Mouse (Mus musculus) midbrain, embryonic 11.5 days (tissue): Measurements from ENCODE around the gene Bbx. TPM values are rescaled to one million over a fixed set of nuclear protein-coding genes. Genes with fewer than 3 reads are reported as not detected.

Experiments used
- ATAC-seq: fragments of 200-750 bp; cut with Nextera tagmentation; 2 replicates; pipeline ENCODE4 v1.8.0; 2017; ENCODE audit warnings: moderate TSS enrichment, moderate library complexity; ENCODE audit not compliant: low FRiP score
- DNase-seq: peaks from one replicate; pipeline ENCODE4 v3.0.0; 2015; ENCODE audit warnings: low spot score; ENCODE audit errors: missing footprints
- H3K27ac ChIP-seq: fragments of 300-500 bp; sonication (generic); 2 replicates; pipeline ENCODE4 v1.5.1; 2014; ENCODE audit warnings: low read depth, low read length
- H3K27me3 ChIP-seq: fragments of 300-500 bp; sonication (generic); 2 replicates; pipeline ENCODE4 v1.6.1; 2014; ENCODE audit warnings: mild to moderate bottlenecking, low read length, moderate library complexity, mixed read lengths; ENCODE audit not compliant: control insufficient read depth, insufficient read depth
- H3K36me3 ChIP-seq: fragments of 300-500 bp; sonication (generic); 2 replicates; pipeline ENCODE4 v1.6.1; 2014; ENCODE audit warnings: mild to moderate bottlenecking, low read length, moderate library complexity, mixed read lengths; ENCODE audit not compliant: control insufficient read depth, insufficient read depth
- H3K4me1 ChIP-seq: fragments of 300-500 bp; sonication (generic); 2 replicates; pipeline ENCODE4 v1.6.1; 2014; ENCODE audit warnings: low read length; ENCODE audit not compliant: control insufficient read depth, insufficient read depth
- H3K4me2 ChIP-seq: fragments of 300-500 bp; sonication (generic); 2 replicates; pipeline ENCODE4 v1.6.1; 2014; ENCODE audit warnings: mild to moderate bottlenecking, moderate library complexity
- H3K4me3 ChIP-seq: fragments of 300-500 bp; sonication (generic); 2 replicates; pipeline ENCODE4 v1.5.1; 2014; ENCODE audit warnings: low read depth, low read length
- H3K9ac ChIP-seq: fragments of 300-500 bp; sonication (generic); 2 replicates; pipeline ENCODE4 v1.6.1; 2014; ENCODE audit warnings: low read length
- H3K9me3 ChIP-seq: fragments of 300-500 bp; sonication (generic); 2 replicates; pipeline ENCODE4 v1.6.1; 2016; ENCODE audit warnings: low read length; ENCODE audit not compliant: control insufficient read depth
- WGBS: fragments of 180-500 bp; shearing (Covaris S2); extraction: QIAGEN DNeasy Blood & Tissue Kit; methylation state at CpG from one replicate; pipeline ENCODE4 v1.1.7; 2014; 5-methylcytosine and 5-hydroxymethylcytosine counted together
- polyA plus RNA-seq: library from polyadenylated mRNA; unstranded; fragments of >200 nt; fragmentation: Nextera tagmentation; extraction: Ambion mirVana; gene quantifications from 2 replicates; pipeline ENCODE4 v1.2.1, GENCODE M21; 2014

The Bbx gene
- polyA plus RNA-seq, 1 experiment from 2014 or later: 23.8 TPM

DNA sequence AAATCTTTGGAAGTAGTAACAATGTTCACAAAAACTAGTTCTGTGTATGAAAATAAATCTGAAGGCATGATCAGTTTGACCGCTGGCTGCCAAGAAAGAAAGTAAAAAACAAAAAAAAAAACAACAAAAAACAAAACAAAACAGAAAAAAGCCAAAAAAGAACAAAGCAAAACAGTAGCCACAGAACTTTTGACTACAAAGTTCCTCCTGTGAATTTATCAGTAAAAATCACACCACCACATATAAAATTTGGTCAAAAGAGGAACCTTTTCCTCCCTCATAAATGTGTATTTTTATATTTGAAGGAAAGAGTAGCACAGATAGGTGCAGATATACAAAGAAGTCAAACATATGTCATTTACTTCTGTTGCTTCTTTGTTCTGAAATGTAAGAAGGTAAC lies 239.6 kb downstream of the Bbx start:
- Histone ChIP-seq H3K27me3 (no peaks in the 10 kb centered on the region), H3K27ac (no peak overlapping the region), H3K4me3 (no peak overlapping the region), H3K36me3 (no peaks in the 10 kb centered on the region), H3K9me3 (no peaks in the 10 kb centered on the region), H3K4me1 (no peaks in the 10 kb centered on the region), H3K9ac (no peak overlapping the region), H3K4me2 (no peak overlapping the region)
- 92% methylated on average over 1 of the region's 1 CpGs for WGBS
- no peak for ATAC-seq
- DNase-seq: no peak

DNA sequence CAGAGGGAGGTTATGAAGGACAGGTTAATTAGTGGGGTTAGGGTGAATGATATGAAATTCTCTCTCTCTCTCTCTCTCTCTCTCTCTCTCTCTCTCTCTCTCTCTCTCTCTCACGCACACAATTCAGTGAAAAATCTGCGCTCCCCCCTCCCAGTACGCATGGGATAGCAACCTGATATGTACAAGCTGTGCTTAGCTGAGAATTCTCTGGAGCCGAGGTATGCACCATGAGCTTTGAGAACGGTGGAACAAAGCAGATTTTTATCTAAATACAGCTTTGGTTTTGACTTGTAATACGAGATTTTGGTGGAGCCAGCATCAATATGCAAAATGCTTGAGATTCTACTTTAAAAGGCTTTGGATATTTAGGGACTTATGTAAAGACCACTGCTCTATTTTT lies 243.1 kb downstream of the Bbx start:
- no peaks in the 10 kb centered on the region for H3K9me3 ChIP-seq
- 70% methylated on average over 6 of the region's 6 CpGs for WGBS
- DNase-seq (peak; percentile 57), ATAC-seq (no peak)
- H3K27me3 ChIP-seq: no peaks in the 10 kb centered on the region
- H3K4me2 ChIP-seq: no peak overlapping the region
- no peaks in the 10 kb centered on the region for H3K36me3 ChIP-seq
- no peak overlapping the region for H3K27ac ChIP-seq
- H3K4me3 ChIP-seq: no peak overlapping the region
- peaks cover 6% of the 10 kb centered on the region; the same call in 1 of the 2 replicates for H3K4me1 ChIP-seq
- no peak overlapping the region for H3K9ac ChIP-seq

DNA sequence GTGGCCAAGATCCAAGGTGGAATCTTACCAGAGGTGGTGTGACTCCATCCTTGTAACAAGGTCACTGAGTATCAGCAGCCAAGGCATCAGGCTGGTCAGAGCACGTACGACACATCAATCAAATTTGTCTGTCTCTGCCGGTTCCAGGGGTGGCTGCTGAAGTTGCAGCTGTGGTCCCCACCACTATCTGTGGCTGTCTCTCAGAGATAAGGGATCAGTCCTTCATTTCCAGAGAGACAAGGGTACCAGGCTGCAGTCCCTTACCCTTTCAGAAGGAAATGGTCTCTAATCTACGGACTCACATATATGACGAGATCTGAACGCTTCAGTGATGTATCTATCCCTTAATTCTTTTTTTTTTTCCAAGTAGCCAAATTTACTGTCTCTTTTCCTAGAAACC lies 245.6 kb downstream of the Bbx start:
- DNase-seq (peak; percentile 61), ATAC-seq (no peak)
- H3K27me3 ChIP-seq: no peaks in the 10 kb centered on the region
- 84% methylated on average over 6 of the region's 6 CpGs for WGBS
- H3K27ac ChIP-seq: no peak overlapping the region
- no peaks in the 10 kb centered on the region for H3K36me3 ChIP-seq
- H3K9ac ChIP-seq: no peak overlapping the region
- peaks cover 6% of the 10 kb centered on the region; the same call in 1 of the 2 replicates for H3K4me1 ChIP-seq
- no peaks in the 10 kb centered on the region for H3K9me3 ChIP-seq
- H3K4me3 ChIP-seq: no peak overlapping the region
- H3K4me2 ChIP-seq: no peak overlapping the region

DNA sequence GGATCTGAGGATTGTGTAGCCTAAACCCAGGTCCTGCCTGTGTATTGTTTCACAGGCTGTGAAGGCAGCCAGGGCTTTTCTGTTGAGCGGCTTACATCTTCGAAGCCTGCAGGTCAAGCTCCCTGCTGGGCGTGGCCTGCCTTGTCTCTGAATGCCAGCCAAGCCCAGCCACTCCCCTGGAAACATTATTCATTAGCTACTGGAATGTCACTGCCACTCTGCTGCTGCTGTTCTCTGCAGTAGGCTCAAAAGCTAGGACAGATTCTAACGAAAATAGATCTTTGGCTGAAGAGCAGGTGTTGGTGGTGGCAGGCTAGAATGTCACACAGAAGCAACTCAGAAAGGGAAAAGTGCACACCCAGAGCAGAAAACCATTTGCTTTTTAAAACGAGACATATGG lies 247.1 kb downstream of the Bbx start:
- Histone ChIP-seq H3K27ac (no peak overlapping the region), H3K27me3 (no peaks in the 10 kb centered on the region)
- WGBS: 14% methylated on average over 5 of the region's 5 CpGs

DNA sequence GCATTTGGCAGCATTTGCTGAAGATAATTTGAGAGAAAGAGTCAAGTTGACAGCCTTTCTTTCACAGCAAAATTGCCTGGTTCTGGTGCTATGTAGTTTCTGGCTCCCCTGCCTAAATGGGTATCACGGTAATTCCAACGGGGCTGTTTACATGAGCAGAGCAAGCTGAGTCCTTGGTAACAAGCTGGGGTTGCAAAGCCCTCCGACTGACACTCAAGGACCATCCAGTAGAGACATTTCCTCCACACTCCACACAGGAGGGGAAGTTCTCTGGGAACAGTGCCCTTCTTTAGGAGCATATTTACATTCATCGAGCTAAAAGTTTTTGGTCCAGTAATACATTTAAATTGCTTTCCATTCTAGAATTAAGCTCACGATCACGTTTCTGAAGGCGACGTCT lies 249.2 kb downstream of the Bbx start:
- Histone ChIP-seq H3K9me3 (no peaks in the 10 kb centered on the region), H3K9ac (no peak overlapping the region), H3K27me3 (no peaks in the 10 kb centered on the region), H3K4me2 (no peak overlapping the region), H3K27ac (no peak overlapping the region), H3K4me1 (peaks cover 6% of the 10 kb centered on the region; the same call in 1 of the 2 replicates), H3K36me3 (no peaks in the 10 kb centered on the region), H3K4me3 (no peak overlapping the region)
- WGBS: 84% methylated on average over 8 of the region's 8 CpGs
- DNase-seq: no peak
- no peak for ATAC-seq

More for the DNA sequence above, 247.1 kb downstream of the Bbx start:
- ATAC-seq (peak; percentile 92), DNase-seq (peak; percentile 89)
- no peak overlapping the region for H3K4me3 ChIP-seq
- H3K4me1 ChIP-seq: peaks cover 6% of the 10 kb centered on the region; the same call in 1 of the 2 replicates
- H3K9ac ChIP-seq: no peak overlapping the region
- no peaks in the 10 kb centered on the region for H3K9me3 ChIP-seq
- H3K36me3 ChIP-seq: no peaks in the 10 kb centered on the region
- no peak overlapping the region for H3K4me2 ChIP-seq

DNA sequence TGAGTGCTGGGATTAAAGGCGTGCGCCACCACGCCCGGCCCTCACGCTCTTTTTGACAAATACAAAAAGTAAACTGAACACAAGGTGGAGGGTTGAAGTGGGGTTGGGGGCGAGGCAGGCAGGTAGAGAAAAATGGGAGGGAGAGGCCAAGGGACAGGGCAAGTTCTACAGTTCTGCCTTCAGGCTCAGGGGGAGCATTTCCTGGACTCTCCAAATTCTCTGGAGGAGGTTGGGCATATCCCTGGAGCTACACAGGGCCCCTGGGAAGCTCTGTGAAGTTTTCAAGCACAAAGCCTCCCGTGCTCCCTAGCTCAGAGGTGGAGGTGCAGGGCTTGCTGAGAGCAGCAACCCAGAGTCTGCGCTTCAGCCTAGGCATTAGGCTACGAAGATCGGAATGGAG lies 249.6 kb downstream of the Bbx start:
- Histone ChIP-seq H3K9me3 (no peaks in the 10 kb centered on the region), H3K4me1 (peaks cover 6% of the 10 kb centered on the region; the same call in 1 of the 2 replicates), H3K4me3 (no peak overlapping the region), H3K4me2 (no peak overlapping the region), H3K36me3 (no peaks in the 10 kb centered on the region), H3K9ac (no peak overlapping the region), H3K27ac (no peak overlapping the region), H3K27me3 (no peaks in the 10 kb centered on the region)
- DNase-seq (no peak), ATAC-seq (no peak)
- WGBS: 90% methylated on average over 10 of the region's 10 CpGs

DNA sequence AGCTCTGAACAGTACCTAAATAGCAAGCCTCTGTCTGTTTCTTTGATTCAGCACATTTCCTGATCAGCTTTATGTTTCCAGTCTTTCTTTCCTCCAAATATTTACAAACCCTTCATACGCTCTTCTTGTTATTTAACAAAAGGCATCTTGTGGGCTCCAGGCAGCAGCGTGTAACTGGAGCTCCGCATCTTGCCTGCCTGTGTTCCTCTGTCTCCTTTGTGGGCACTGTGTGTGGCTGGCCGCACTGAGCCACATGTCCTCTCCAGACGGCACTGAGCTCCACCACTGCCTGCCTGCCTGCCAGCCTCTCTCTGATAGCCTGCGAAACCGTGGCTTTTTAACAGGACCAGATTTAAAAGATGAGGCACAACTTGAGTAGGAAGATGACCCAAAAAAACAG lies 259.4 kb downstream of the Bbx start:
- no peaks in the 10 kb centered on the region for H3K27me3 ChIP-seq
- no peaks in the 10 kb centered on the region for H3K36me3 ChIP-seq
- no peak overlapping the region for H3K9ac ChIP-seq
- 57% methylated on average over 7 of the region's 7 CpGs for WGBS
- no peak for ATAC-seq
- no peak overlapping the region for H3K4me2 ChIP-seq
- no peaks in the 10 kb centered on the region for H3K9me3 ChIP-seq
- no peak overlapping the region for H3K27ac ChIP-seq
- H3K4me1 ChIP-seq: no peaks in the 10 kb centered on the region
- no peak for DNase-seq
- H3K4me3 ChIP-seq: no peak overlapping the region

DNA sequence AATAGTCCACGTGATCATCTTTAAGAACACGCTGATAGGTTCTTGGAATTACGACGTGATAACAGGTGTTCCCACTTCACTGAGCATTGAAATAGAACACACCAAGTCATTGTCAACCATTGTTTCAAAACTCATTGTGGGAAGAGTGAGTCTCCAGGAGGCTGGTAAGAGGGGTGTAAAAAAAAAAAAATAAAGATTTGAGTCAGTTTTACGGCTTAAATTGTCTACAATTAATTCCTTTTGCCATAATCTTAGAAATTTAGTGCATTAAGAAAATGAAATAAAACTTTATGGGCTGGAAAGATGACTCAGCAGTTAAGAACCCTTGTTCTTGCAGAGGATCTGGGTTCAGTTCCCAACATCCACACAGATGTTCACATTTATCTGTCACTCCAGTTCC lies 261.4 kb downstream of the Bbx start:
- H3K9ac ChIP-seq: no peak overlapping the region
- H3K36me3 ChIP-seq: no peaks in the 10 kb centered on the region
- 96% methylated on average over 5 of the region's 5 CpGs for WGBS
- no peak overlapping the region for H3K4me3 ChIP-seq
- H3K9me3 ChIP-seq: no peaks in the 10 kb centered on the region
- no peaks in the 10 kb centered on the region for H3K27me3 ChIP-seq
- no peak overlapping the region for H3K4me2 ChIP-seq
- ATAC-seq: no peak
- no peak for DNase-seq
- no peak overlapping the region for H3K27ac ChIP-seq
- H3K4me1 ChIP-seq: no peaks in the 10 kb centered on the region

DNA sequence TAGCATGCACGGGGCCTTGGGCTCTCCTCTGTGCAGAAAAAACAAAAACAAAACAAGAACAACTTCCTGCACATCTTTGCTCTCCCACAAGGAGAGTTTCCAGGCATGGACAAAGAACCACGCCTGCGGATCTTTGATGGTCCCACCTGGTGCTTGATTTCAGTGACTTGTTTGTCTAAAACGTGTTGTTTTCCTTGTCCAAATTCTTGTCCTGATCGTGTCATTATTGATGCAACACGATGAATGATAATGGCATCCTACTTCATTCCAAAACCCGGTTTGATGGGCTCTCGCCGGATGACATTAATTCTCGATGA lies 264.2 kb downstream of the Bbx start:
- 85% methylated on average over 10 of the region's 10 CpGs for whole genome bisulfite sequencing
- H3K36me3 ChIP-seq: no peaks in the 10 kb centered on the region
- H3K4me1 ChIP-seq: no peaks in the 10 kb centered on the region
- no peak overlapping the region for H3K9ac ChIP-seq
- DNase-seq (no peak), ATAC-seq (no peak)
- no peak overlapping the region for H3K4me3 ChIP-seq
- H3K4me2 ChIP-seq: no peak overlapping the region
- no peaks in the 10 kb centered on the region for H3K9me3 ChIP-seq
- no peaks in the 10 kb centered on the region for H3K27me3 ChIP-seq
- no peak overlapping the region for H3K27ac ChIP-seq
